Mouse (Mus musculus) myocyte (in vitro differentiated cells): ENCODE measurements around the gene Pigt.
A peak's percentile ranks its signal among the peaks of the same experiment; 100 is the strongest.

Source experiments
- CEBPB ChIP-seq: IDR thresholded peaks from 2 replicates; pipeline ENCODE4 v1.6.1; 2011; ENCODE audit warnings: mild to moderate bottlenecking, moderate library complexity; ENCODE audit not compliant: poor library complexity, insufficient read depth, severe bottlenecking
- E2F4 ChIP-seq: IDR thresholded peaks from one replicate; pipeline ENCODE4 v1.6.1; 2011; ENCODE audit warnings: mild to moderate bottlenecking, control low read depth, moderate library complexity; ENCODE audit not compliant: insufficient read depth
- MAX ChIP-seq: IDR thresholded peaks from one replicate; pipeline ENCODE4 v1.6.1; 2011; ENCODE audit warnings: low read depth, mild to moderate bottlenecking, control low read depth
- MYOD1 ChIP-seq, 3 experiments: IDR thresholded peaks; one replicate each; pipeline ENCODE4 v1.6.1; 2011; ENCODE audit warnings: control low read depth in 2 of 3, low read depth in 2 of 3, mild to moderate bottlenecking in 2 of 3, moderate library complexity in 1 of 3; ENCODE audit not compliant: insufficient read length in 2 of 3, control insufficient read depth in 1 of 3
- MYOG ChIP-seq, 3 experiments: IDR thresholded peaks; one replicate each; pipeline ENCODE4 v1.6.1; 2011; ENCODE audit warnings: control low read depth in 2 of 3, low read depth in 2 of 3, mild to moderate bottlenecking in 2 of 3; ENCODE audit not compliant: insufficient read length in 2 of 3, control insufficient read depth in 1 of 3, insufficient read depth in 1 of 3
- POLR2A ChIP-seq: IDR thresholded peaks from one replicate; pipeline ENCODE4 v1.6.1; 2011; ENCODE audit warnings: low read depth, mild to moderate bottlenecking, control low read depth, moderate library complexity; ENCODE audit not compliant: insufficient read length
- POLR2AphosphoS2 ChIP-seq: IDR thresholded peaks from one replicate; pipeline ENCODE4 v1.6.1; 2011; ENCODE audit warnings: low read depth, control low read depth; ENCODE audit not compliant: insufficient read length
- TCF3 ChIP-seq: IDR thresholded peaks from one replicate; pipeline ENCODE4 v1.6.1; 2011; ENCODE audit warnings: low read depth, control low read depth; ENCODE audit not compliant: insufficient read length
- USF1 ChIP-seq: IDR thresholded peaks from one replicate; pipeline ENCODE4 v1.6.1; 2011; ENCODE audit warnings: low read depth, mild to moderate bottlenecking, control low read depth, moderate library complexity

GRCm38 (mm10) chr2:164460745-164461551 lies 36.4 kb upstream of the Pigt start, which contains the start of gene Gm20458:
- TF ChIP-seq POLR2A (peak; percentile 82), POLR2AphosphoS2 (peak; percentile 61), CEBPB (no peak), USF1 (no peak), MAX (no peak), E2F4 (no peak), TCF3 (no peak), MYOD1 (IDR thresholded peaks at IDR 0.05; ENCODE audit: control insufficient read depth in 1 of 3, insufficient read length in 2 of 3, low read depth in 2 of 3) (no peak), MYOG (IDR thresholded peaks at IDR 0.05; ENCODE audit: control insufficient read depth in 1 of 3, insufficient read depth in 1 of 3, insufficient read length in 2 of 3, low read depth in 2 of 3) (peak in 1 of 3 experiments; percentile 10)
